Mouse (Mus musculus): ENCODE measurements around the gene Smpd2.

The Smpd2 gene

GRCm38 (mm10) chr10:41488877-41489276 is 1.3 kb downstream of the Smpd2 start:
- no peak for DNase-seq (ENCODE audit: low spot score)

GRCm38 (mm10) chr10:41486506-41487170 is 3.5 kb downstream of the Smpd2 start:
- no peak for DNase-seq (ENCODE audit: low spot score)

- no peak for DNase-seq (ENCODE audit: low spot score)
Observed at GRCm38 (mm10) chr10:41485778-41486177, 4.4 kb downstream of the Smpd2 start.

- no peak for DNase-seq (ENCODE audit: low spot score)
Observed at GRCm38 (mm10) chr10:41482446-41482845, 7.7 kb downstream of the Smpd2 start.

GRCm38 (mm10) chr10:41480938-41481880 is 9.0 kb downstream of the Smpd2 start:
- DNase-seq (ENCODE audit: low spot score), result no peak

GRCm38 (mm10) chr10:41479961-41480360 is 10.2 kb downstream of the Smpd2 start:
- no peak for DNase-seq (ENCODE audit: low spot score)

- DNase-seq (ENCODE audit: low spot score), result no peak
Observed at GRCm38 (mm10) chr10:41477278-41478181, 12.6 kb downstream of the Smpd2 start.

- no peak for DNase-seq (ENCODE audit: low spot score)
Observed at GRCm38 (mm10) chr10:41477018-41477277, 13.2 kb downstream of the Smpd2 start.

- no peak for DNase-seq (ENCODE audit: low spot score)
Observed at GRCm38 (mm10) chr10:41476171-41477017, 13.8 kb downstream of the Smpd2 start, which contains the start of gene Mical1. Gene Mical1, plus strand, starts transcription at chr10:41476314.

GRCm38 (mm10) chr10:41474981-41475391 is 15.2 kb downstream of the Smpd2 start:
- no peak for DNase-seq (ENCODE audit: low spot score)

GRCm38 (mm10) chr10:41473782-41474468 is 16.2 kb downstream of the Smpd2 start:
- no peak for DNase-seq (ENCODE audit: low spot score)

GRCm38 (mm10) chr10:41472962-41473481 is 17.1 kb downstream of the Smpd2 start:
- no peak for DNase-seq (ENCODE audit: low spot score)

GRCm38 (mm10) chr10:41472534-41472933 is 17.6 kb downstream of the Smpd2 start:
- DNase-seq (ENCODE audit: low spot score), result no peak

- DNase-seq (ENCODE audit: low spot score), result no peak
Observed at GRCm38 (mm10) chr10:41470693-41471092, 19.5 kb downstream of the Smpd2 start.

- no peak for DNase-seq (ENCODE audit: low spot score)
Observed at GRCm38 (mm10) chr10:41467325-41467724, 22.8 kb downstream of the Smpd2 start.

GRCm38 (mm10) chr10:41464401-41464955 is 25.7 kb downstream of the Smpd2 start:
- DNase-seq (ENCODE audit: low spot score), result no peak

- DNase-seq (ENCODE audit: low spot score), result no peak
Observed at GRCm38 (mm10) chr10:41461057-41461722, 29.0 kb downstream of the Smpd2 start.

- no peak for DNase-seq (ENCODE audit: low spot score)
Observed at GRCm38 (mm10) chr10:41460501-41460900, 29.7 kb downstream of the Smpd2 start.

GRCm38 (mm10) chr10:41459990-41460389 is 30.2 kb downstream of the Smpd2 start:
- no peak for DNase-seq (ENCODE audit: low spot score)

GRCm38 (mm10) chr10:41452791-41453190 is 37.4 kb downstream of the Smpd2 start:
- no peak for DNase-seq (ENCODE audit: low spot score)
